Mouse (Mus musculus) ES-CJ7 (cell line): ENCODE results near the gene Qprt.
A peak's percentile ranks its signal among the peaks of the same experiment; 100 is the strongest.

Source experiments
- DNase-seq: peaks from one replicate; pipeline ENCODE4 v3.0.0; 2011; ENCODE audit warnings: low read depth, low spot score

Gene Qprt

DNA sequence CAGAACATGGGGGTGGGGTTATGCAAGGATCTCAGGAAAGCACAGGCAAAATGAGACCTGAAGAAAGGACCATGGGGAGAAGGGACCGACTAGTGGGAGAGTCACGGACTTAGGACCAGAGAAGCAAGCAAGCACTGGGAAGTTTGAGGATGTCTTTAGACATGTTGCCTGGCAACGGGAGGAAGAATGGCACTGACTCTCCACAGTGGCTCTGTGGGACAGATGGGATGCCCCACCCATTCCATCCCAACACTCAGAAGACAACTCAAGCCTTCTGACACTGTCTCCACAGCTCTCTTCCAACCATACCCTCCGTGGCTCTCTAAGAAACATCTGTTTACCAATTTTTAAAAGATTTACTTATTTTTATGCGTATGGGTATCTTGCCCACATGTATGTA, 11.1 kb upstream of the Qprt start:
- no peak for DNase-seq

GRCm38 (mm10) chr7:127129638-127130037, 7.6 kb upstream of the Qprt start:
- DNase-seq: peak; percentile 73

DNA sequence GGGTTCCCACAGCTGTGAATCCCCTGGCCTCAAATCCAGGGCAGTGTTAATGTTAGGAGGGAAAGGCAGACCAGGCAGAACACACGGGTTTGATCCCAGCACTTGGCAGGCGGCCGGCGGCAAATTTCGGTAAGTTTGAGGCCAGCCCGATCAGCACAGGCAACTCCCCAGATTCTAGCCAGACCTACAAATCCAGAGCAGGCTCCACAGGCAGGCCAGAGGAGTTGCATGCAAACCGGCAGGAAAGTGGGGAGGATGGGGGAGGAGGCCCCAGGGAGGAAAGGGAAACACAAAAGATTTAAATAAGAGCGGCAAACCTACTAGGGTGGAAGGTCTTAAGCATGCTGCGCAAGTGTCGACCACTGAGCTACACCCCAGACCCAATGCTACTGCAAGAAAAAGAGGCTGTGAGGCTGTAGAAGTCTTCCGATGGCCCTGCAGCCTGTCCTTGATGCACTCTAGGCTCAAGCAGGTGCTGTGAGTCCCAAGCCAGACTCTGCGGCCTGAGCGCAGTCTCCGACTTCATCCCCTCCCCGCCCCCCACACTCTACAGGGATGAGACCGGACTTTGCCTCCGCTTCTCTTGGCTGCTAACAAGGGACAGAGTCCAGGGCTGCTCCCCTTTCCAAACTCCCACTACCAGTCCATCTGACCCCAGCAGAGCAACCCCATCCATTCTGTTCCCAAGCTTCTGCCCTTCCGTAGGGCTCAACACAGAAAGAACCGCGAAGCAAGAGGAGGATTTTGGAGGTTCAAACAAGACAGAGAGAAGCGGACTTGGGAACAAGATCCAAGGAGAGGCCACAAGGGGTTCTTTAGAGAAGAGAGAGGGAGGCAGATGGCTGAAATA, 740 bp downstream of the Qprt start:
- peak; percentile 71 for DNase-seq

DNA sequence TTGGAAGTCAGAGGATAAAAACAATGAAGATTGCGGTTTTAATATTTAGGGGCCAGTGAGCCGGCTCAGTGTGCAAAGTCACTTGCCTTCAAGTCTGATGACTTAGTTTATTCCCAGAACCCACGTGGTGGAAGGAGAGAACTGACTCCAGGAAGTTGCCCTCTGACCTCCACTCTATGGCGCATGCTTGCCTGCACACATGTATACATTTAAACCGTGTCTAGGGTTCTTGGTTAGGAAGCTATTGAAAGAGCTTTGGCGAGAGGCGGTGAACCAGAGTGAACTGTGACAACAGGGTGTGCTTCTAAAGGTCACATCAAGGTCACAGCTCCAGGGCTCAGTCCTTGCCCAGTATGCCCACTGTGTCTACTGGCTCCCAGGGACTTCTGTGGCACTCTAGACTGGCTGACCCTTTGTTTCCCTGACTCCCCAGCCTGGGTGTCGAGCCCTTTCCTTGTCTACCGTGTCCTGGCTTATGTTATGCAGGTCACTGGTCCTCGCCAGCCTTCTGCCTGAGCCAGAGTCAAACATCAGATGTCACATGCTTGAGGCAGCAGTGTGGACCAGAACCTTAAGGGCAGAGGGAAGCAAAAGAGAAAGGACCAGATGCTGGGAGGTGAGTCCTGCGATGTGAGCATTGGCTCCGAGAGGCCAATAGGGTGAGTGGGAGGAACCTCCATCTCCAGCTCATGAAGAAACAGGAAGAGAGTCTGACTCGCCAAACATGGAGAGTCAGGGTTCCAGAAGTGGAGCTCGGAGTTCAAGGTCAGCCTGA, 3.2 kb downstream of the Qprt start:
- no peak for DNase-seq

DNA sequence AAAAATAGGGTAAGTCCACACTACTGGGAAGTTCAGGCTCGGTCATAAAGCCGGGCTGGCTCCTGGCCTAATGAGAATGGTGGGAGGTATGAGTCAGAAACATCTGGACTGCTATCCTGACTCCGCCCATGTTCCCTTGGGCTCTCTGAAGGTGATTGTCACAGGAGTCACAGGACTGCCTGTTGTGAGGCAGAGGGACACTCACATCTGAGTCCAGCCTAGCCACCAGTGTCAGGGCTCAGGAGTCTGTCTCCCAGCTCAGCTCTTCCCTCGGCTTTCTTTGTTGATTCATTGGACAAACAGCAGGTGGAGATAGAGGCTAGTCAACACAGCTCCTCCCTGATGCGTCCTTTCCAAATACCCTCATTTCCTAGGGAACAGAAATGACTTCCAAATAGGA, 4.1 kb downstream of the Qprt start:
- DNase-seq: peak; percentile 66

DNA sequence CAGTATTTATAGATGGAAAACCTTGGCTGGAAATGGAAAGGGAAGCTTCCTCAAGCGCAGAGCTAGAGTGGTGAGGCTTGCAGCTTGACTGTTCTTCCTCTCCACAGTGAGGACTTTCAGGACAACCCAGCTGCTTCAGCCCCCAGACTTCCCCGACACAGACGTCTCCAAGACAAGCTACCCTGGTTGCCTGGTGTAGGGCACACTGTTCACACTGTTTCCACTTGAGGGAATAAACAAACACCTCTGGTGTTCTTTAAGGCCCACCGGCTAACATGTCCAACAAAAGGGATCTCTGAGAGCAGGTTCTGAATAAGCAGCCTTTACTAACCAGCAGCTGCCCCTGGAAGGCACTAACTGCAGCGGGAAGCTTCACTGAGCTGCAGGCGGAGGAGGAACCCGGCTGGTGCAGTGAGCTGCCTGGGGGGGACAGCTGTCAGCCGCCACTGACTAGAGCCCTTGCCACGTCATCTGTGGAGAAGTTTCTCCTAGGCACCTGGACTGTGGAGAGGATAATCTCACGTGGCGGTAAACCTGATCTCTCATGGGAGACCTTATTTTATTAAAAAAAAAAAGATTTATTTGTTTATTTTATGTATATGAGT, 5.6 kb downstream of the Qprt start:
- no peak for DNase-seq

DNA sequence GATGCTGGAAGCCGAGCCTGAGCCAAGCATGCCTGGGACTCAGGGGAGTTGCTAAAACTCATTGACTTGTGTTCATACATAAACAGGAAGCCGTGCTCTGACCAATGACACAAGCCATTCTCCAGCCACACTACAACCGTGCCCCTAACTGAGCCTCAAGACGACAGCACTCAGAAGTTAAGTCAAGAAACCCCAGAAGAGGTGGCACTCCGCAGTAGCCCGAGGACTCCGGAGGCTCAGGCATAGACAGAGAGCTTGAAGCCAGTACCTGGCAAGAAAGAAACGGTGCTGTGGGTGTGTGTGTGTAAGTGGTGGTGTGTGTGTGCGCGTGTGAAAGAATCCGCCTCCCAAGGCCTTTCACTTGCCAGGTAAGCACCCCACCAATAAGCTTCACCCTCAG, 7.1 kb downstream of the Qprt start:
- no peak for DNase-seq

DNA sequence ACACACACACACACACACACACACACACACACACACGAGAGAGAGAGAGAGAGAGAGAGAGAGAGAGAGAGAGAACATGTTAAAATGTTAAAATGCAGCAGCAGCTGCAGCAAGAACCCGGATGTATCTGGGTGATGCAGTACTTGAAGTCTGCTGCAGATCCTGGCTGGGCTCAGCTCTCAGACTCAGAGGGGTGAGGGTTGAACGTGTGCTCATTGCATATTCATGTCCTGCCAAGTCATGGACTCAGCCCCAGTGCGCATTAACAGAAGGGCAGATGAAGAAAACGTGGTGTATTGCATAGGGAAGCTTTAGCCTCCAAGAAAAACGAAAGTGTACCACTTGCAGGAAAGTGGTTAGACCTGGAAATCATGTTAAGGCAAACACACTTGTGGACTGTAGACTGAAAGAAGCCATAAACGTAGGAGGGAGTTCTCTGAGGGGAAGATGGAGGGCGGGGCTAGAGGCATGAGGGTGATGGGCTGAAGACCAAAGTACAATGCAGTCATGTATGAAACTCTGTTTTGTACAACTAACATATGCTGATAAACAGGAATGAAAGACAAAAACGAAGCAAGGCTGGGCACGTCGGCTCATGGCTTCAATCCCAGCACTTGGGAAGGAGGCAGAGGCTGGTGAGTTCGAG, 8.3 kb downstream of the Qprt start:
- peak; percentile 62 for DNase-seq

DNA sequence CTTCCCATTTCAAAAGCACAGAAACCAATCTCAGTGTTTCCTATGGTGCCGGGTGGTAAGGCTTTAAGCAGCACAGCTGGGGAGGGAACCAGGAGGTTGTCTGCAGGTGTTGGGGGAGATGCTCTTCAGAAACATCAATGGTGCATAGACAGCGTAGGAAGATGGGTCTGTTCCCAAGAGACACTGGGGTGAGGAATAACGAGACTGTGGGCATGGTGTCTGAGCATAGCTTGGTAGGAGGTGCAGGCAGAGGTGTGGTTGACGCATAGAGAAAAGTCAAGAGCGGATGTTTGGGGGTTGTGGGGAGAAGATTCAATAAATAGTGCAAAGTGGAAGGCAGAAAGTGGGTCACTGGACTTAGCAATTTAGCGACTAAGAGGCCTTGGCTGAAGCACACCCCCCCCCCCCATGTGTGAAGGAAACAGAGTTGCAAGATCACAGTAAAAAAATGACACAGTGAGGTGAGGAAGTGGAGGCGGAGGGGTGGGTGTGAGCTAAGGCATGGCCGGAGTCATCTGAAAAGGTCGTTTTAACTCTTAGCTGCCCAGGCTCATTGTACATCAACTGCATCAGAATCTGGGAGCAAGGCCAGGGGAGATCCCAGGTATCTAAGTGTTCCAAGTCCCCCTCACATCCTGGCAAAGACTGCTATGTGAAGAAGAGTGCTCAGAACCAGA, 9.0 kb downstream of the Qprt start:
- no peak for DNase-seq

GRCm38 (mm10) chr7:127112251-127112841, 9.7 kb downstream of the Qprt start:
- no peak for DNase-seq

GRCm38 (mm10) chr7:127111461-127111860, 10.6 kb downstream of the Qprt start:
- DNase-seq: peak; percentile 92

- DNase-seq: peak; percentile 85
Observed at GRCm38 (mm10) chr7:127110239-127111007, 11.6 kb downstream of the Qprt start.

- no peak for DNase-seq
Observed at GRCm38 (mm10) chr7:127105551-127105950, 16.5 kb downstream of the Qprt start.

GRCm38 (mm10) chr7:127104560-127105332, 17.3 kb downstream of the Qprt start:
- DNase-seq: peak; percentile 96

- DNase-seq: peak; percentile 79
Observed at GRCm38 (mm10) chr7:127103960-127104359, 18.1 kb downstream of the Qprt start.

- no peak for DNase-seq
Observed at GRCm38 (mm10) chr7:127102148-127102547, 19.9 kb downstream of the Qprt start.

DNA sequence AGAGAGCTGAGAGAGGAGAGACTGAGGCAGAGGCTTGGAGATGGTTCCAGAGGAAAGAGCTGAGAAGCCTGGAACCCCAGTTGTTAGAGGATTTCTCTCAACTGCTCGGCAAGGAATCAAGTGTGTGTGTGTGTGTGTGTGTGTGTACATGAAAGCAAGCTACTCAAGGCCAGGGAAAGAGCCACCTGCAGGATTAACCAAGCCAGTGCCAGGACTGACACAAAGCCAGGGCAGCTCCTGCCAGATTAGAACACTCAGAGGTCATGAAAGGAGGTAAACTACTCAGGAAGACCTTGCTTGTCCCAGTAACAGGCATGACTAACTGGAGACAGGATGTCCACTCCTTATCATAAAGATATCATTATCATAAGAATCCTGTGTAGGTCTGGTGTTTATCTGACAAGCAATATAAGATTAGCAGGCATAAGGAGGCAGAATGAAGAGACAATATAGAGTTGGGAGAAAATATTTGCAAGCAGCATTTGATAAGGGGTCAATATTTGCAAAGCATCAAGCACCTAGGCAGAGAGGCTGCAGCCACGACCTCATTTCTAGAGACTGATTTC, 20.5 kb downstream of the Qprt start:
- DNase-seq: no peak

GRCm38 (mm10) chr7:127099528-127099927, 22.5 kb downstream of the Qprt start:
- no peak for DNase-seq

- no peak for DNase-seq
Observed at GRCm38 (mm10) chr7:127098950-127099349, 23.1 kb downstream of the Qprt start.
